Mouse (Mus musculus) G1E (cell line): Measurements from ENCODE around the gene 1700030K09Rik. TPM values are rescaled to one million over a fixed set of nuclear protein-coding genes. Genes with fewer than 3 reads are reported as not detected.

Experiments used
- ATAC-seq: 2 replicates; pipeline ENCODE4 v1.8.0; 2016; ENCODE audit warnings: mild to moderate bottlenecking; ENCODE audit not compliant: insufficient number of reproducible peaks, poor library complexity, low FRiP score, severe bottlenecking; ENCODE audit errors: extremely low read depth
- DNase-seq: peaks from one replicate; pipeline ENCODE4 v3.0.0; 2012; ENCODE audit warnings: low spot score
- H3K27me3 ChIP-seq: 2 replicates; pipeline ENCODE4 v1.6.1; 2012; ENCODE audit warnings: mild to moderate bottlenecking, low read length, inconsistent platforms; ENCODE audit not compliant: insufficient read depth
- H3K36me3 ChIP-seq: replicated peaks from 2 replicates; pipeline ENCODE3; 2012; ENCODE audit warnings: mild to moderate bottlenecking, inconsistent platforms
- H3K4me1 ChIP-seq: 2 replicates; pipeline ENCODE4 v1.6.1; 2012; ENCODE audit warnings: low read depth, low read length, inconsistent platforms, mixed read lengths; ENCODE audit not compliant: insufficient read depth
- H3K4me3 ChIP-seq: 2 replicates; pipeline ENCODE4 v1.5.1; 2012; ENCODE audit warnings: low read depth, mild to moderate bottlenecking, inconsistent platforms, low read length, moderate library complexity, mixed read lengths
- H3K9me3 ChIP-seq: replicated peaks from 2 replicates; pipeline ENCODE4 v1.6.1; 2012; ENCODE audit warnings: inconsistent platforms
- CTCF ChIP-seq: IDR thresholded peaks from 2 replicates; pipeline ENCODE4 v1.5.1; 2012; ENCODE audit warnings: low read depth, low read length, inconsistent platforms, mixed read lengths
- GATA1 ChIP-seq: IDR thresholded peaks from 2 replicates; pipeline ENCODE4 v1.6.1; 2012; ENCODE audit warnings: borderline replicate concordance, low read length, inconsistent platforms, mixed read lengths
- GATA2 ChIP-seq: IDR thresholded peaks from 2 replicates; pipeline ENCODE4 v1.6.1; 2012; ENCODE audit warnings: low read depth, low read length, inconsistent platforms, borderline replicate concordance
- POLR2AphosphoS5 ChIP-seq: IDR thresholded peaks from 2 replicates; pipeline ENCODE4 v1.6.1; 2012; ENCODE audit warnings: low read depth, low read length, inconsistent platforms; ENCODE audit not compliant: insufficient replicate concordance
- TAL1 ChIP-seq: conservative IDR thresholded peaks from 2 replicates; pipeline ENCODE4 v1.6.1; 2012; ENCODE audit warnings: low read depth, low read length, inconsistent platforms, mixed read lengths
- polyA plus RNA-seq: library from polyadenylated mRNA; stranded (reverse); fragments of >175 nt; gene quantifications from 2 replicates; pipeline ENCODE4 v1.2.3, GENCODE M21; 2012
- total RNA-seq, 2 experiments: library from RNA; stranded (forward) in 1 of 2; stranded (reverse) in 1 of 2; fragments of 200-1000 nt in 1 of 2; fragments of >200 nt in 1 of 2; fragmentation: Nextera tagmentation in 1 of 2; gene quantifications; 2 replicates each; pipeline ENCODE4 v1.2.3; 2014 to 2017

1700030K09Rik gene
- total and polyA plus RNA-seq, 3 experiments, result 5.0 to 10.8 (median 7.3) TPM

DNA sequence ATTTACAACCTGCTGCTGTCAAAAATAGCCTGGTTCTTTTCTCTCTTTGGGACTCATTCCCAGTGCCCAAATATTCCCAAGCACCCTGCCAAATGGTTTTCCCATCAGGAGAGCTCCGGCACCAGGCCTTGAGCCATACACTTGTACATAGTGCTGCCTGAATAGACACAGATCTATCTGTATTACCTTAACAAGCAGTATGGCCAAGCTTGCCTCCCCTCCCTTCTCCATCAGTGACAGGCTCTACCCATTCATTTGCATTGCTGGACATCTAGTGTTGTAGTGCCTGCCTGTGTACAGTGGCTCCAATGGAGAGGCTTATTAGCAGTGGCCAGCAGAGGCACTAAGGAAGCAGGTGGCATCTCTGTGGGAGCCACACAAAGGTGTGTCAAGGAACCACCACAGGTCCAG, 56.8 kb downstream of the 1700030K09Rik start:
- Histone ChIP-seq H3K36me3 (peaks cover 96% of the 10 kb centered on the region), H3K27me3 (no peaks in the 10 kb centered on the region), H3K4me3 (no peak overlapping the region), H3K9me3 (no peaks in the 10 kb centered on the region), H3K4me1 (peaks cover 52% of the 10 kb centered on the region)
- ATAC-seq, result no peak
- no peak for TF ChIP-seq GATA1
- TF ChIP-seq GATA2, result no peak
- TF ChIP-seq POLR2AphosphoS5, result no peak
- no peak for DNase-seq

DNA sequence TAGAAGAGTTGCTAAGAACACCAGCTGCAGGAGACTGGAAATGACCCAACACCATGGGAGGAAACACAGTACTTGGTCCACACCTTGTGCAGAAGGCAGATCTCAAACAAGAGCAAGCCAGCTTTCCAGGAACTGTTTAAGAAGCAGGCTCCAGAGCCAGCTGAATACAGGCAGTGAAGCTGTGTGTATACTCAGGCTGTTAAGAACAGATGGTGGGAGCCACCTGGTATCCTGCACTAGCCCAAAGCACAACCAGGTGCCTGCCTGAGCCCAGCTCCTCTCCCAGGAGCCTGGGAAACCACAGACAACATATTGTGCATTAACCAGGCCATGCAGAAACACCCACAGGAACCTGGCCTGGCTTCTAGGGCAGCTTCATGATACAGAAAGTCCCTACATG, 60.5 kb downstream of the 1700030K09Rik start:
- no peak for DNase-seq

DNA sequence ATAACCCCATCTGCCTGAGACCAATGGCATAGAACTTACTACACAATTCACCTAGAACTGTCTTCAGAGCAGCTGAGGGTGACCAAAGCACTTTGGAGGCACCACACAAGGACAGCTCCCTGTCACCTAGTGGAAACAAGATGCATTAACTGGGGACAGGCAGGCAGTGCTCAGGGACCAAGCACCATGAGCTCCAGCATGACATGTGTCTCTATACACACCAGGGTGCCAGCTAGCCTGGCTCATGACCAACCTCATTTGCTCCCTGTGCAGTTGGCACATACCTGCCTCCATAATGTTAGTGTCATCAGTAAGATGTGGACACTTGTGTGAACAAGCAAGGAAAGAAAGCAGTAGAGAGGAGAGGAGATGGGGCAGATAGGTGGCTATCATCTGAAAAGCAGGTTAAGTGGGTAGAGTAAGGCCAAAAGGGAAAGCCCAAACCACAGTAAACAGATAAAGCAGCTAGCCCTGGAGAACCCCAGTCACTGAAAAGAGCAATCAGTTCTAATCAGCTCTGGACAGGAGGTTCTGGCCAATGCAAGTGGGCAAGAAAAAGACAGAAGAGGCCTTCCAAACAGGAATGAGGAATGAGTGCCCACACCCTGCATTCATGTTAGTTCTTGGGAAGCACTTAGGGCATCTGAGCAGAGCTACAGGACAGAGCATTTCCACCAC, 61.1 kb downstream of the 1700030K09Rik start:
- H3K27me3 ChIP-seq, result no peaks in the 10 kb centered on the region
- H3K4me3 ChIP-seq, result no peak overlapping the region
- DNase-seq, result no peak
- H3K4me1 ChIP-seq, result peaks cover 57% of the 10 kb centered on the region
- no peaks in the 10 kb centered on the region for H3K9me3 ChIP-seq
- ATAC-seq, result peak; percentile 34; the same call in 1 of the 2 replicates
- H3K36me3 ChIP-seq, result peaks cover 74% of the 10 kb centered on the region
- TF ChIP-seq GATA2 (no peak), CTCF (no peak), POLR2AphosphoS5 (no peak), TAL1 (no peak), GATA1 (no peak)

More for the DNA sequence above, 60.5 kb downstream of the 1700030K09Rik start:
- no peak overlapping the region for H3K4me3 ChIP-seq
- peaks cover 74% of the 10 kb centered on the region for H3K36me3 ChIP-seq
- ATAC-seq, result no peak
- no peaks in the 10 kb centered on the region for H3K27me3 ChIP-seq
- peaks cover 59% of the 10 kb centered on the region for H3K4me1 ChIP-seq
- H3K9me3 ChIP-seq, result no peaks in the 10 kb centered on the region
- no peak for TF ChIP-seq CTCF
- TF ChIP-seq GATA1, result no peak

DNA sequence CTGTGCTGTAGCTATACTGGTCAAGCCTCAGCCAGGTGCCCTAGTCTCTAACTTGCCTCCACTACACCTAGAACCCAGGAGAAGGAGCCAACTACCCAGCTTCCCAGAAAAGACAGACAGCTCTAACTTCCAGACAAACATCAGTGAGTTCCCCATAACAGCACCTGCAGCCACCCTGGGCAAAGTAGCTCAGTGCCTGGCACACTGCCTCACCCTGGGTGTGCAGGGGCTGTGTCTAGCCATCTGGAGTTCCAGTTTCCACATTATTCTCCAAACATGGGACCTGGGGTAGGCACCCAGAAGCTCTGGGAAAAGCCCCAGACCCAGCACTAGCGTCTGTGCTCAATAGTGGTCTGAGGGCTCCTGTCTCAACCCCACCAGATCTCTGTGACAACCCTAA, 63.8 kb downstream of the 1700030K09Rik start:
- TF ChIP-seq CTCF, result no peak
- no peak for TF ChIP-seq TAL1
- no peak for TF ChIP-seq POLR2AphosphoS5
- no peak for TF ChIP-seq GATA1
- no peak for TF ChIP-seq GATA2
- Histone ChIP-seq H3K4me1 (peaks cover 61% of the 10 kb centered on the region), H3K36me3 (peaks cover 72% of the 10 kb centered on the region), H3K27me3 (no peaks in the 10 kb centered on the region), H3K9me3 (no peaks in the 10 kb centered on the region), H3K4me3 (no peak overlapping the region)
- no peak for ATAC-seq
- DNase-seq, result no peak

Other genes starting within 250 kb of the 1700030K09Rik start
- gene Cib3, start 231.0 kb upstream of the 1700030K09Rik start, total RNA-seq (2014; fragmentation: Nextera tagmentation), result not detected in 2 replicates
- gene Cib3, start 231.0 kb upstream of the 1700030K09Rik start, total RNA-seq (2017), result 0.23 TPM in 1 of 2 replicates, not detected in the other
- not detected in 2 replicates for gene Cib3, start 231.0 kb upstream of the 1700030K09Rik start, polyA plus RNA-seq
- gene Gm11034, start 230.2 kb upstream of the 1700030K09Rik start, total RNA-seq (2014; fragmentation: Nextera tagmentation), result not detected in 2 replicates
- not detected in 2 replicates for gene Gm11034, start 230.2 kb upstream of the 1700030K09Rik start, total RNA-seq (2017)
- not detected in 2 replicates for gene Gm11034, start 230.2 kb upstream of the 1700030K09Rik start, polyA plus RNA-seq
- 17.1 and 20.7 TPM in 2 replicates for gene Fam32a, start 224.2 kb upstream of the 1700030K09Rik start, total RNA-seq (2014; fragmentation: Nextera tagmentation)
- gene Fam32a, start 224.2 kb upstream of the 1700030K09Rik start, total RNA-seq (2017), result 32.7 and 34.8 TPM in 2 replicates
- 49.4 and 50.9 TPM in 2 replicates for gene Fam32a, start 224.2 kb upstream of the 1700030K09Rik start, polyA plus RNA-seq
- 49.8 and 62.7 TPM in 2 replicates for gene Ap1m1, start 203.9 kb upstream of the 1700030K09Rik start, total RNA-seq (2014; fragmentation: Nextera tagmentation)
- gene Ap1m1, start 203.9 kb upstream of the 1700030K09Rik start, total RNA-seq (2017), result 35.0 and 39.4 TPM in 2 replicates
- 93.8 and 98.3 TPM in 2 replicates for gene Ap1m1, start 203.9 kb upstream of the 1700030K09Rik start, polyA plus RNA-seq
- 66.3 and 84.2 TPM in 2 replicates for gene Gm10282, start 138.6 kb upstream of the 1700030K09Rik start, total RNA-seq (2014; fragmentation: Nextera tagmentation)
- 80.3 and 87.9 TPM in 2 replicates for gene Gm10282, start 138.6 kb upstream of the 1700030K09Rik start, total RNA-seq (2017)
- 164 and 205 TPM in 2 replicates for gene Gm10282, start 138.6 kb upstream of the 1700030K09Rik start, polyA plus RNA-seq
- gene Klf2, start 124.8 kb upstream of the 1700030K09Rik start, total RNA-seq (2014; fragmentation: Nextera tagmentation), result not detected in 2 replicates
- 0.11 and 0.12 TPM in 2 replicates for gene Klf2, start 124.8 kb upstream of the 1700030K09Rik start, total RNA-seq (2017)
- gene Klf2, start 124.8 kb upstream of the 1700030K09Rik start, polyA plus RNA-seq, result 1.1 and 1.9 TPM in 2 replicates
- 95.7 and 110 TPM in 2 replicates for gene Eps15l1, start 22.4 kb upstream of the 1700030K09Rik start, total RNA-seq (2014; fragmentation: Nextera tagmentation)
- gene Eps15l1, start 22.4 kb upstream of the 1700030K09Rik start, total RNA-seq (2017), result 31.9 and 37.2 TPM in 2 replicates
- gene Eps15l1, start 22.4 kb upstream of the 1700030K09Rik start, polyA plus RNA-seq, result 10.8 and 16.7 TPM in 2 replicates
- gene Calr3, start within 50 bp of the 1700030K09Rik start, total RNA-seq (2014; fragmentation: Nextera tagmentation), result 3.6 and 5.1 TPM in 2 replicates
- 0.58 and 0.87 TPM in 2 replicates for gene Calr3, start within 50 bp of the 1700030K09Rik start, total RNA-seq (2017)
- gene Calr3, start within 50 bp of the 1700030K09Rik start, polyA plus RNA-seq, result 0.08 and 0.13 TPM in 2 replicates
- 142 and 187 TPM in 2 replicates for gene Cherp, start 31.3 kb downstream of the 1700030K09Rik start, total RNA-seq (2014; fragmentation: Nextera tagmentation)
- 11.0 and 16.2 TPM in 2 replicates for gene Cherp, start 31.3 kb downstream of the 1700030K09Rik start, total RNA-seq (2017)
- gene Cherp, start 31.3 kb downstream of the 1700030K09Rik start, polyA plus RNA-seq, result 303 and 317 TPM in 2 replicates
- gene Slc35e1, start 48.7 kb downstream of the 1700030K09Rik start, total RNA-seq (2014; fragmentation: Nextera tagmentation), result 22.4 and 40.9 TPM in 2 replicates
- 22.7 and 24.5 TPM in 2 replicates for gene Slc35e1, start 48.7 kb downstream of the 1700030K09Rik start, total RNA-seq (2017)
- gene Slc35e1, start 48.7 kb downstream of the 1700030K09Rik start, polyA plus RNA-seq, result 7.9 and 9.0 TPM in 2 replicates
- gene Med26, start 104.4 kb downstream of the 1700030K09Rik start, total RNA-seq (2014; fragmentation: Nextera tagmentation), result 14.8 and 17.9 TPM in 2 replicates
- gene Med26, start 104.4 kb downstream of the 1700030K09Rik start, total RNA-seq (2017), result 6.9 and 7.6 TPM in 2 replicates
- 43.8 and 61.3 TPM in 2 replicates for gene Med26, start 104.4 kb downstream of the 1700030K09Rik start, polyA plus RNA-seq
- gene Smim7, start 127.2 kb downstream of the 1700030K09Rik start, total RNA-seq (2014; fragmentation: Nextera tagmentation), result 26.8 and 36.6 TPM in 2 replicates
- gene Smim7, start 127.2 kb downstream of the 1700030K09Rik start, total RNA-seq (2017), result 30.6 and 32.9 TPM in 2 replicates
- 14.3 and 15.8 TPM in 2 replicates for gene Smim7, start 127.2 kb downstream of the 1700030K09Rik start, polyA plus RNA-seq
- gene Tmem38a, start 128.2 kb downstream of the 1700030K09Rik start, total RNA-seq (2014; fragmentation: Nextera tagmentation), result 3.3 and 3.5 TPM in 2 replicates
- gene Tmem38a, start 128.2 kb downstream of the 1700030K09Rik start, total RNA-seq (2017), result 1.6 and 2.6 TPM in 2 replicates
- 2.8 and 3.1 TPM in 2 replicates for gene Tmem38a, start 128.2 kb downstream of the 1700030K09Rik start, polyA plus RNA-seq
- gene Nwd1, start 202.8 kb downstream of the 1700030K09Rik start, total RNA-seq (2014; fragmentation: Nextera tagmentation), result not detected in 2 replicates
- gene Nwd1, start 202.8 kb downstream of the 1700030K09Rik start, total RNA-seq (2017), result 0.06 and 0.16 TPM in 2 replicates
- gene Nwd1, start 202.8 kb downstream of the 1700030K09Rik start, polyA plus RNA-seq, result 0.05 TPM in 1 of 2 replicates, not detected in the other